Mouse (Mus musculus) 416B (cell line): ENCODE data around the gene Gramd1b.

Experiments
- DNase-seq: peaks from one replicate; pipeline ENCODE4 v3.0.0; 2011; ENCODE audit warnings: low read depth

The Gramd1b gene

GRCm38 (mm10) chr9:40457448-40457847 is 73.7 kb downstream of the Gramd1b start:
- peak; percentile 87 for DNase-seq

- DNase-seq, result no peak
Measured at GRCm38 (mm10) chr9:40456191-40456590, 75.0 kb downstream of the Gramd1b start.

GRCm38 (mm10) chr9:40455336-40456185 is 75.6 kb downstream of the Gramd1b start:
- no peak for DNase-seq

GRCm38 (mm10) chr9:40455020-40455335 is 76.2 kb downstream of the Gramd1b start:
- no peak for DNase-seq

- no peak for DNase-seq
Measured at GRCm38 (mm10) chr9:40453889-40454288, 77.3 kb downstream of the Gramd1b start.

- DNase-seq, result peak; percentile 17
Measured at GRCm38 (mm10) chr9:40452208-40452607, 79.0 kb downstream of the Gramd1b start.

- no peak for DNase-seq
Measured at GRCm38 (mm10) chr9:40450776-40451175, 80.4 kb downstream of the Gramd1b start.

- DNase-seq, result no peak
Measured at GRCm38 (mm10) chr9:40450417-40450714, 80.8 kb downstream of the Gramd1b start.

GRCm38 (mm10) chr9:40449610-40450416 is 81.4 kb downstream of the Gramd1b start:
- no peak for DNase-seq

GRCm38 (mm10) chr9:40448646-40449243 is 82.4 kb downstream of the Gramd1b start:
- DNase-seq, result no peak

- no peak for DNase-seq
Measured at GRCm38 (mm10) chr9:40447265-40447664, 83.9 kb downstream of the Gramd1b start.

- DNase-seq, result no peak
Measured at GRCm38 (mm10) chr9:40444961-40445360, 86.2 kb downstream of the Gramd1b start.

- no peak for DNase-seq
Measured at GRCm38 (mm10) chr9:40442784-40443183, 88.4 kb downstream of the Gramd1b start.

- no peak for DNase-seq
Measured at GRCm38 (mm10) chr9:40439973-40440687, 91.1 kb downstream of the Gramd1b start.

GRCm38 (mm10) chr9:40438731-40439526 is 92.3 kb downstream of the Gramd1b start:
- no peak for DNase-seq

- DNase-seq, result no peak
Measured at GRCm38 (mm10) chr9:40437891-40438290, 93.3 kb downstream of the Gramd1b start.

GRCm38 (mm10) chr9:40433286-40433685 is 97.9 kb downstream of the Gramd1b start:
- no peak for DNase-seq

GRCm38 (mm10) chr9:40430969-40431368 is 100.2 kb downstream of the Gramd1b start:
- no peak for DNase-seq

- DNase-seq, result no peak
Measured at GRCm38 (mm10) chr9:40427663-40428062, 103.5 kb downstream of the Gramd1b start.

- no peak for DNase-seq
Measured at GRCm38 (mm10) chr9:40426282-40426964, 104.8 kb downstream of the Gramd1b start.

- DNase-seq, result no peak
Measured at GRCm38 (mm10) chr9:40424874-40425273, 106.3 kb downstream of the Gramd1b start.
